Mouse (Mus musculus) heart, adult 9 months (tissue): ENCODE measurements around the gene Sppl3.
"Not testable (repeated sequence)": the region's sequence is repeated elsewhere in the genome, so short reads cannot be mapped to it uniquely, and the experiment has no call there.

Experiments
- DNase-seq, 2 experiments: peaks; one replicate each; pipeline ENCODE4 v3.0.0; 2022; ENCODE audit warnings: low spot score in 2 of 2

The Sppl3 gene

DNA sequence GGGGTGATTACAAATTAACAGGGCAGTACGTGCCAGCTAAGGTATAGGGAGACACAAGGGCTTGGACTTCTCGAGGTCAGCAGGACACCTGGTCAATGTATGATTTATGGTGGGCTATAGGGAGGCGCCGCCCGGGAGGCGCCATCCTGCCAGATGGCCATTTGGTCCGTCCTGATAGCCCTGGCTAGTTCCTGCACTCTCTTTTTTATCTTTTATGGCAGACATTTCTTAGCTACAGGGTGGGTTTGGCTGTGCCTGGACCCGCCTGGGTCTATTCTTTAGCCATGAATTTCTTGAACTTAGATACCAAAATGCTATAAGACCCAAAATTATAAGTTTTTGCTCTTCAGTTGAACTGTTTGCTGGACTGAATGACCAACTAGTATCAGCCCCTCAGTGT lies 62.4 kb downstream of the Sppl3 start:
- DNase-seq: not testable (repeated sequence)

DNA sequence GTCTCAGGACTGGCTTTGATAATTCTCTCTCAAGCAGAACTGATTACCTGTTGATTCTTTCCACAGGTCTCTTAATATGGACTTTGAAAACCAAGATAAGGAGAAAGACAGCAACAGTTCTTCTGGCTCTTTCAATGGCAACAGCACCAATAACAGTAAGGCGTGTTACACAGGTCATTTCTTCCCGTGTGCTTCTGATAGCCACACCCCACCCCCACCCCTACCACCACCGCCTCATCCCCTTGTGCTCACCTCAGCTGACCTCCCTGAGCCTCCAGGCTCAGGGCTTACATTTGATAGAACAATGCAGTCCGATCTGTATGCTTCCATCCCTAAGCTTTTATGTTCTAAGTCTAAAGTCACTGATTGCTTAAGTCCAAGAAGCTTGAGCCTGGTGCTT lies 63.8 kb downstream of the Sppl3 start:
- DNase-seq: no peak

DNA sequence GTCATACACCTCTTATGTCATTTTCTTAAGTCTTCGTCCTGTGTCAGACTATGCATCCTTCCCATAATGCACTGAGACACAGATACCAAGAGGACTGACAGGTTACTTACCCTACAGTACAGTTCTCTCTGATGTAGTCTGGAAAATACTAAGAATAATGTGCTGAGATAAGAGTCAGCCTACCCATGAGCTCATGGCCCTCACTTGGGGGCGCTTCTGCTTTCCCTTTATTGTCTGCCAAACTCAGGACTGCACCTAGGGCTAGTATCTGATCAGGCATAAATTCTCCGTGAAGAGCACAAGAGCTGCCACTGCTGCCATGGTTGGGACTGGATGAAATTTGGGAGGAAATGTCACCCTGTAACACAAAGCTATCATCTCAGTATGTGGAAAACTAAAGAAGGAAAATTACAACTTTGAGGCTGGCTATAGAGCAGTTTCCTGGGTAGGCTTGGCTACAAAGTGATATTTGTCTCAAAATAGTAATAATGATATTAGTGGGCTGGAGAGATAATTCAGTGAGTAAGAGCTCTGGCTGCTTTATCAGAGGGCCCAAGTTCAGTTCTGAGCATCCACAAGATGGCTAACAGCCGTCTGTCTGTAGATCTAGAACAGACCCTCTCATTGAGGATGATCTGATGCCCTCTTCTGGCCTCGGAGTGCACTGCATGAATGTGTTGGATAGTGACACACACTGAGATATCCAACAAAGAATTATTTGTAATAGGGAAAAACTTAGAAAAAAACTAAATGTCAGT lies 65.4 kb downstream of the Sppl3 start:
- peak; percentile 18 to 57 for DNase-seq

DNA sequence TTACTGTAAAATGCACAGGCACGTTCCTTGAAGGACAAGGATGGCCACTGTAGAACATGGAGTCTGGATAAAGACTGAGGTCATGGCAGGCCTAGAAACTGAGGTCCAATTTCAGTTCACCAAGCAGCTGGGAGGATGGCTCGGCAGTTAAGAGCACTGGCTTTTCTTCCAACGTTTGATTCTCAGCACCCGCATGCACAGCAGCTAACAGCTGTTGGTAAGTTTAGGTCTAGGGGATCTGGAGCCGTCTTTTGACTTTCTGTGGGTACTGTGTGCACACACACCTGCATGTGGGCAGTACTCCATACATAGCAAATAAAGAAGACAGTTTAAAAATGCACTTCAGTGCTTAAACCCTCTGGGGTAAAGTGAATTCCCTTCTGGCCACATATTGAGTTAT lies 70.7 kb downstream of the Sppl3 start:
- DNase-seq: no peak

DNA sequence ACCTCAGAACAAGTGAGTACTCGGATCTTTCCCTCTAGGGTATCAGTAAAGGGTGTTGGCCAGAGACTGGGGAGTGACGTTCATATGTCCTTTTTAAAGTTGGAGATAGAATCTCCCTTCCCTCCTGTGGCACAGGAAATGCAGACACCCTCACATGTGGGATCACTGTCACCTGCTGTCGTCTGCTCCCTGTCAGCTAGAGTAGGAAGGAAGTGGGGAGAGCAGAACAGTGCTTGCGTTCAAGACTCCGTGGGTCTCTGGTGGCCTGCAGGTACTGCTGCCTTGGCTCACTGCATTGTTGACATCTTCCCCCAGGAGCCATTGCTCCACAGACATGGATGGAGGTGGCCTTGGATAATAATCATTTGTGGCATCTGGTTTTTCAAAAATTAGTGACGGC lies 72.6 kb downstream of the Sppl3 start:
- DNase-seq: no peak

DNA sequence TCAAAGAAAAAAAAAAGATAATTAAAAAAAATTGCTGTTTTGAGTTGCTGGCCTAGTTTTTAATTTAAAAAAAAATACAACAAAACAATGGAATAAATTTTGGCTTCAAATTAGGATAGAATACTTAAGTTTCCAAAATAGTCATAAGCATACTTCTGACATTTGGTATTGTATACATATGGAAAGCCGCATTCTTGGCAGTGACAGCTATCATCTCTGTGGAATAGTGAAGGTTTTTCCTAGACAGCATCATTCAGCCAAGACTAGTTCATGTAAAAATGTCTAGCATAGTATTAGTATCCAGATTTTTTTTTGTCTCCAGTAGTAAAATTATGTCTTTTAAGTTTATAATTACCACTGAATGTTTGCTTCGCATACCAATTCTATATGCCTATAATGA lies 74.7 kb downstream of the Sppl3 start:
- no peak for DNase-seq

DNA sequence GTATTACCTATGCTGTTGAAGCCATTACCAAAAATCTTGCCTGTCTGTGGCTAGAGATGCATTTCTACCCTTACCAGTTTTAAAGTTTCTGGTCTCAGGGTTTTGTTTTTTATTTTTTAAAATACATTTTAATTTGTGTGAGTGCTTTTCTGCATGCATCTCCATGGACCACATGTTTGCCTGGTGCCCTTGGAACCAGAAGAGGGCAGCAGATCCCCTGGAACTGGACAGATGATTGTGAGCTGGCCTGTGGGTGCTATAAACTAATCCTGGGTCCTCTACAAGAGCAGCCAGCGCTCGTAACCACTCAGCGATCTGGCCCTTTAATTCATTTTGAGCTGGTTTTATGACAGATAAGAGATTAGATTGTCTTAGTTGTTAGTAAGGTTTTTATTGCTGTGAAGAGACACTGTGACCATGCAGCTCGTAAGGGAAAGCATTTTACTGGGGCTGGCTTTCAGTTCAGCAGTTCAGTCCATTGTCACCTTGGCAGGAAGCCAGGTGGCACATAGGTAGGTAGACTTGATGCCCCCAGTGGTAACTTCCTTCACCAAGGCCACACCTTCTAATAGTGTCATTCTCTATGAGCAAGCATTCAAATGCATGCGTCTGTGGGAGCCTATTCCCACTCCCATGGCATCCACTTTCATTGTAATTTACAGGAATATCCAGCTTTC lies 78.8 kb downstream of the Sppl3 start:
- DNase-seq: no peak

DNA sequence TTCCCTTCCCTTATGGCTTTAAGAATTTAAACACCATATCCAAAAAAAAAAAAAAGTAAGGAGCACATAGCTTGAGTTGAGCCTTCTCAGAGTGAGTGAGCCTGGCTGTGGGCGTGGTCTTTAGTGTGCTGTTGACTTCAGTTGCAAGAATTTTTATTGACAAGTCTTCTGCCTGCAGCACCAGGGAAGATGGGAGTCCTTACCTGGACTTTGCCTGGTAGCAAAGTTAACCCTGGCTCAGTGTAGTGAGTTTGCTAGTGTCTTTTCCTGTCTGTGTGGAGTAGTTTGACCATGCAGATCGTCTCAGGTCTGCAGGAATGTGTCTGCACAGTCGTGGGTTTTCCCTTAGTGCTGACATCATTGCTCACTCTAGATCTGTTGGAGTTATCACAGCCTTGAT lies 80.1 kb downstream of the Sppl3 start:
- no peak for DNase-seq

DNA sequence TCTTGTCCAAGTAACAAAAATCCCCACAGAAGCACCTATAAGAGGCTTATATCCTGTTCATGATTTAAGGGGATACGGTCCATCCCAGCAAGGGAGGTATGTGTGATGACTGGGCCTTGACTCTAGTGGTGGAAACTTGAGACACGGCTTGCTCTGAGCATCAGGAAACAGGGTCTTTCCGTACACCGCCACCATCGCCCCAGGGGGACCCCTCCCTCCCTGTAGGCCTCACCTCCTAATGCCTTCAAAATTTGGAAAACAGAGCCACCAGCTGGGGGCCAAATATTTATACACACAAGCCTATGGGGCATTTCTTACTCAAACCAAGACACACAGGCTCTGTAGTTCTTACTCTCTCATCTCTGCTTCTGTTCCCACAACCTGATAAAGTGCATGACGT lies 80.8 kb downstream of the Sppl3 start:
- no peak for DNase-seq

DNA sequence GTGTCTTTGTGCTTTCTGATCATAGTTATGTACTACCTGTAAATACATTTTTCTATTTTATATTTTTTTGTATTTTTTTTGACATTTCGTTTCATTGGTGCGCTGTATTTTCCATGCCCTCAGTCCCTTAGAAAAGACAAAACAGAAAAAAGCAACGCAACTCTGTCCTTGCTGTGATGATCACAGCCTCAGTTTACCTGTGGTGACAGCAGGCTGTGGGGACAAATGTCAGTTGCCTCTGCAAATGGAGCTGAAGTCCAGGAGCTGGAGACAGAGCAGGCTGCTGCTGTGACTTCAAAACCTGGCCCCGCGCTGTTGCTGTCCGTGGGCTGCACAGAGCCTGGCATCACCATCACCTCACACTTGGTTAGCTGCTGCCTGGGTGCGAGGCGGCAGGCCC lies 87.3 kb downstream of the Sppl3 start, which contains the start of gene Gm10401:
Gene Gm10401 (minus strand): TSS at position 101 of the 400 bp plus-strand sequence.
- no peak for DNase-seq

DNA sequence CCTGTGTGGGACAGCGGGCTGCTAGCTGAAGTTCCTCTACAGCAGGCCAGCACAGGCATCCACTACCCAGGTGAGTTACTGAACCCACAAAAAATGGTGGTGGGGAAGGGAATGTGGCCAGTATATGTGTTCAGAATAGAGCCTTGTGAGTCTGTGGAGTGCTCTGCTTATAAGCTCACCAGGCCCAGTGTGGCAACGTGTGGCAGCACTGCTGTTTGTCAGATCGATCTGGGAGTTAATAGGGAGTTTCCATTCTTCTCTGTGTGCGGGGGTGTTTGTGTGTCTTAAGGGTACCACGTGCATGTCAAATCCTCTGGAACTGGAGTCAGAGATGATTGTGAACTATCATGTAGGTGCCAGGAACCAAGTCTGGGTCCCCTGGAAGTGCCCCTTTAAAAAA lies 88.6 kb downstream of the Sppl3 start:
- no peak for DNase-seq

DNA sequence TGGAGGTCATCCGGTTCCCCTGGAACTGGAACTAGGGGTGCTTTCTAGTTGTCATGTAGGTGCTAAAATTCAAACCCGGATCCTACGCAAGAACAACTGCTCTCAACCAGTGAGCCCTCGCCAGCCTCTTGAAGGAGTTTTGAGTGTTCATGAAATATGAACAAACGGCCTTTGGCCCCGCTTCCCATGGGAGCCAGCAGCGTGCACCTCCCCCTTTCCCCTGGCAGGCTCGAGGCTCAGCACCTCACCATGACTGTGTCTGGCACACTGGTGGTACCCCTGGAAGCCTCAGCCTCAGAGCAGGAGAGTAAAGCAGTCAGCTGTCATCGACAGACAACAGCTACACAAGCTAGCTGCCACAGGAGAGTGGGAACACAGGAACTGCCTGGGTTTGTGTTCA lies 89.1 kb downstream of the Sppl3 start:
- no peak for DNase-seq

DNA sequence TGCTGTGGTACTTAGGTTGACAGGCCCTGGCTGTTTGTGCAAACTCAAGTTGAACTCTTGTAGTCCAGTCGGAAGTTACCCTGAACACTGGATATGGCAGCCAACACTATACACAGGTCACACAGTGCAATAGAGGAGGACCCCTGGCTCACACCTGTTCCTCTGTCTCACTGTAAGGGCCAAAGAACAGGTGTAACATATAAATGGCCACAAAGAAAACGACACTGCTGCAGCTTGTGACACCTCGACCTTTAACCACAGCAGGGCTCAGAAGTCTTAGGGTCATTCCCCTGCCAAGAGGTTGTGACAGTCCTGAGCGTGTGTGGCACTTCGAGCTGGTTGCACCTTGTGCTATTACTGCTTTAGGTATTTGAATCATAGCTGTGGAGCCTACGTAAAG lies 89.5 kb downstream of the Sppl3 start:
- no peak for DNase-seq

DNA sequence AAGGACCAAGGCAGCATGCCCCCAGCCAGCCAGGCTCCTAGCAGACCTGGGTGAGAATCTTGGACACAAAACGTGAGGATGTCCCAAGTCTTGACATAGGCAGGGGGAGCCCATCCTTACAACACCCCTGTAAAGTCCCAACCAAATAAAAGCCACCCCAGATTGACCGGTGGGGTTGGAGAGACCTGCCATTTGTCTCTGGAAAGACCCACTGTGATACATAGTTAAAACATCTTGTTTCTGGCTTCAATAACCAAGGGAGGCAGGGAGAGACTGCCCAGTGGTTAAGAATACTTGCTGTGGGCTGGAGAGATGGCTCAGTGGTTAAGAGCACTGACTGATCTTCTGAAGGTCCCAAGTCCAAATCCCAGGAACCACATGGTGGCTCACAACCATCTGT lies 91.3 kb downstream of the Sppl3 start:
- DNase-seq: no peak

DNA sequence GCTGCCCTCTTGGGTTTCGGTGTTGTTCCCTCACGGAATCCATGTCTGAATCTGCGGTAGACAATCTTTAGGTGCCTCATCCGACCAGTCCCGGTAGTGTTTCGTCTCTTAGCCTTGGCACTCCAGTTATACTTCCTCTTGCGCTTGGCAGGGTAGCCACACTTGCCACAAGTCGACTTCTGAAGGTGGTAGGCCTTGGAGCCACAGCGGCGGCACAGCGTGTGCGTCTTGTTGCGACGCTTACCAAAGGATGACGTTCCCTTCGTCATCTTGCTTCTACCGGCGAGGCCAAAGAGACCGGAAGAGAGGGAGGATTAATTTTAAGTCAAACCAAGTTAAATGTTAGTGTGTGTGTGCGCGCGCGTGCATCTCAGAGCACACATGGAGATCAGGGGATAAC lies 92.3 kb downstream of the Sppl3 start:
- not testable (repeated sequence) for DNase-seq

DNA sequence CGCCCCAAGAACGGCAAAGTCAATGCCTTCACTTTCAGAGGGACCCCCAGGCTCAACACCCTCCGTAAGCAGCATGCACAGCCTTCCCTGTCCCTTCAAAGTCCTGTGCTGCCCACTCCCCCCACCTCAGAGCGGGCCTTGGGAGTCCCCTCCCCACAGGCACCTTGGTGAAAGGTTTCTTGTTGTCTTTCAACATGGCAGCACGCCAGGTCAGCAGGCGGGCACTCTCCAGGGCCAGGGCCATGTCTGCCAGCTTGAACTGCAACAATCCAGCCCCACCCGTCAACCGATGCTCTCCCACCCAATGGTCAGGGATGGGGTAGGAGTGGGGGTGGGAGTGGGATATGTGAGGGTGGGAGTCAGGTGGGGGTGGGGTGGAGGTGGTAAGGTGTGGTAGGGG lies 100.2 kb downstream of the Sppl3 start:
- no peak for DNase-seq

DNA sequence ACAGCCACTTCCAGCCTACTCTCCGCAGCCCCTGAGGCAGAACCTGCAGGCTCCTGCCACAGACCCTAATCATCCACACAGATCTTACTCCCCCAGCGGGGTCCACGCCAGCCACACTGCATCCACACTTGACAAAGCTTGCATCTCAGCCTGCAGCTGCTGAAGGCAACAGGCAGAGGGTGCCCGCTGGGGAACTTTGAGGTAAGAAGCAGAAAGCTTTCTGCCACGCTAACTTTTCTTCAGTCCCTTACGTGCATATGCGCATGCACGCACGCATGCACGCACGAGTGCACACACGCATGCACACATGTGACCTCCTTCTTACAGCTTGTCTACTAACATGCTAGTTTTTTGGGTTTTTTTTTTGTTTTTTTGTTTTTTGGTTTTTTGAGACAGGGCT lies 102.3 kb downstream of the Sppl3 start:
- DNase-seq: no peak

DNA sequence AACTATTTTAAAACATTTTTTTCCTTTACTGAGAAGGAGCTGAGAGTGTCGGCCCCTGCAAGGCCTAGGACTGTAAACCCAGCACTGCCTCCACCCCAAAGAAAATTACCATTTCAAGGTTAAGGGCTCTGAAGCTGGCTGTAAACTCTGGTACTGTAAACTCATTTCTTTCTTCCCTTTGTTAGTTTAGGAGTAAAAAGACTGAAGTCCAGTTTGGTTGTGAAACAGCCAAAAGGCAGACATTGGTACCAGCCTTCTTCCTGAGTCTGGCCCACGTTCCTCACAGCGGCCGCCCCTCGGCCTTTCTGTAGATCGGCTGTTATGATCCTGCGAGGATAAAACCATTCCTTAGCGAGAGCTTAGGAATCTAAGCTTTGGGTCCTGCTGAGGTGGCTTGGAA lies 103.6 kb downstream of the Sppl3 start:
- no peak for DNase-seq

DNA sequence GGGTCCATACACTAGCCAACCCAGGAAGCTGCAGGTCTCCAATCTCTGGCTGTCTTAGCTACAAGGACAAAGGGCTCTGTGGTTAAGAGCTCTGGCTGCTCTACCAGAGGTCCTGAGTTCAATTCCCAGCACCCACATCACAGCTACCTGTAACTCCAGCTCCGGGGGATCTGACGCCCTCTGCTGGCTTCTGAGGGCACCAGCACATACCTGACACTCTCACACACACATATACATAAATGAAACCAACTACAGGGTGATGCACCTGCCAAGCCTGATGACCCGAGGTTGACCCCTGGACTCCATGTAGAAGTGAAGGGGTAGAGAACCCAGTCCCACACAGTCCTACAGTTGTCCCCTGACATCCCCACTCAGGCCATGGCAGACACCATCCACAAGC lies 105.5 kb downstream of the Sppl3 start:
- DNase-seq: no peak

DNA sequence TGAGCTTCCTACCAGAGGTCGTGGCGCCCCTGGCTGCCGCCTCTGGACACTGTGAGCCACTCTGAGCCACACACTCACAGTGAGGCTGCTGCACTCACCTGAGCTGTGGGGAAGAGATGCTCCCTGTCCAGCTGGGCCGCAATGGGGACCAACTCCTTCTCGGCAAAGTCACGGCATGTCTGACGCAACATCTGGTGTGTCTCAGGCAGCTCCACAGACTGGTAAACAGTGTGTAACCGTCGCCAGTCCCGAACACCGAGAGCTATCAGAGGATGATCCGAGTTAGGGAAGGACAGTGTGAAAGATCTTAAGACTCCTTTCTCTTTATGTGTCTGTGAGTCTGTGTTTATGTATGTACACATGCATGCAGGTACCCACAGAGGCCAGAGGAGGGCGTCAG lies 106.5 kb downstream of the Sppl3 start:
- DNase-seq: no peak

DNA sequence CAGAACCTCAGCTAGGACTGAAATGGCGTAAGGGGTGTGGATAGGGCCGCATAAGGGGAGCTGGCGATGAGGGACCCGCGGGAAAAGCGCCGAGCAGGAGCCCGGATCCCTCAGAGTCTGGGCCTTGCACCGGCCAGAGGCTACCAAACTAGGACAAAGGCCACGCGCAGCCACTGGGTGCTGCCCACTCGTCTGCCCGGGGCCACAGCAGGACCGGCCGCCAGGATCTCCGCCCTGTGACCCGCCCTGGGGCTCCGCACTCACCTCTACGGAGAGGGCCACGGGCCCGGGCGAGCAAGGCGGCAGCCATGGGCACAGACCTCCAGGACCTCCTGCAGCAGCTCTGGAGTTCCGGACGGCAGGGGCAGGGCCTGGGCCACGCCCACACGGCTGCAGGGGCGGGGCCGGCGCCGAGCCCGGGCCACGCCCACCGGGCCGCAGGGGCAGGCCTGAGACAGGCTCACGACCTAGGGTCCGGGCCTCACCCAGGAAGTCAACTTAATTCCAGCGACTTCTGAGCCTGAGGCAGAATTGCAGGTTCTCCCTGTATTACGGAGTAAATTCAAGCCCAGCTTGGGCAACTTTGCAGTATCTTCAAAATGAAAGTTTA lies 108.1 kb downstream of the Sppl3 start, which contains the start of gene Acads:
Gene Acads (minus strand): TSS at position 386 of the 610 bp plus-strand sequence.
- peak; percentile 90 to 92 for DNase-seq

DNA sequence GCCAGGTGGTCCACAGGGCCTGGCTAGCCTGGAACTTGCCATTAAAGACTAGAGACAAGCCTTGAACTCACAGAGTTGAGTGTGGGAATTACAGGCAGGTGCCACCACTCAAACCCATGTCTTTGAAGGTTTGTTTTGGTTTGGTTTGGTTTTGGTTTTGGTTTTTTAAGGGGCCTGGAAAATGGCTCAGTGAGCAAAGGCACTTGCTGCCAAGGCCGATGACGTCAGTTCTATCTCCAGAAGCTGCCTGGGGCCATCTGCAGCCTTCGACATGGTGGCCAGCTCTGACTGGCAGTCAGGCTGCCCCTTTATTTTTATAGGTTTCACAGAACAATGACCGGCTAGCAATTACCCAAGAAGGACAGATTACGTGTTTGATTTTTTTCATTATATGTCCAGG lies 110.0 kb downstream of the Sppl3 start:
- no peak for DNase-seq

DNA sequence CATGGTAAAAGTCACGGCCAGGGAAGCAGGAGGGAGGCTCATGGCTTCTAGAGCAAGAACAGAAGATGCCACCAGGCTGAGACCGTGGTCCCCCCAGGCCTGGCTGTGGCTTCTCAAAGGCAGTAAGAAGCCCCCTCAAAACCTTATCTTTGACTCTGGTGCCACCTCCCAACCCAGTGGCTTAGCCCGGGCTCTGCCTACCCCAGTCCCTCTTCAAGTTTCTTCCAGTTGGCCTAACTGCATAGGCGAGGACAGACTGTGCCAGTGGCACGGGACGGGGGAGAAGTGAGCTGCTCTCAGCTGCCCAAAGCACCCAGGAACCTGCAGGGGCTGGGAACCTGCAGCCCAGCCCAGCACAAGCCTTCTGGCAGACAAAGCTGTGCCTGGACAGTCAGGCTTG lies 113.8 kb downstream of the Sppl3 start:
- DNase-seq: no peak
